Mouse (Mus musculus) liver (tissue): ENCODE data around the gene Lsm12.

ENCODE experiments used
- DNase-seq: peaks from one replicate; pipeline ENCODE4 v3.0.0-alpha.2; 2020; ENCODE audit warnings: mixed read lengths

The Lsm12 gene

GRCm38 (mm10) chr11:102216056-102216885 lies 31.2 kb upstream of the Lsm12 start:
- DNase-seq: no peak

GRCm38 (mm10) chr11:102215511-102215910 lies 30.4 kb upstream of the Lsm12 start:
- no peak for DNase-seq

GRCm38 (mm10) chr11:102214430-102215156 lies 29.5 kb upstream of the Lsm12 start:
- no peak for DNase-seq

- no peak for DNase-seq
These were observed 26.8 kb upstream of the Lsm12 start for GRCm38 (mm10) chr11:102211936-102212341.

- DNase-seq: no peak
These were observed 25.9 kb upstream of the Lsm12 start for GRCm38 (mm10) chr11:102211011-102211410.

- no peak for DNase-seq
These were observed 25.1 kb upstream of the Lsm12 start for GRCm38 (mm10) chr11:102210185-102210584.

- DNase-seq: no peak
These were observed 24.6 kb upstream of the Lsm12 start for GRCm38 (mm10) chr11:102209742-102210141.

GRCm38 (mm10) chr11:102208846-102209245 lies 23.8 kb upstream of the Lsm12 start:
- DNase-seq: no peak

GRCm38 (mm10) chr11:102207825-102208777 lies 23.0 kb upstream of the Lsm12 start:
- no peak for DNase-seq

GRCm38 (mm10) chr11:102206481-102206880 lies 21.4 kb upstream of the Lsm12 start:
- DNase-seq: no peak

- DNase-seq: no peak
These were observed 16.3 kb upstream of the Lsm12 start for GRCm38 (mm10) chr11:102201408-102201821.

GRCm38 (mm10) chr11:102199856-102200255 lies 14.8 kb upstream of the Lsm12 start:
- DNase-seq: no peak

- DNase-seq: no peak
These were observed 13.1 kb upstream of the Lsm12 start for GRCm38 (mm10) chr11:102198245-102198644.

- DNase-seq: peak; percentile 58
These were observed 11.1 kb upstream of the Lsm12 start for GRCm38 (mm10) chr11:102196018-102196797.

- no peak for DNase-seq
These were observed 8.8 kb upstream of the Lsm12 start for GRCm38 (mm10) chr11:102193657-102194440.

- DNase-seq: no peak
These were observed 5.8 kb upstream of the Lsm12 start for GRCm38 (mm10) chr11:102190848-102191247.

GRCm38 (mm10) chr11:102189461-102190436 lies 4.7 kb upstream of the Lsm12 start, which contains the start of gene G6pc3:
Gene G6pc3 (plus strand): TSS chr11:102189620.
- peak; percentile 81 for DNase-seq

GRCm38 (mm10) chr11:102188980-102189379 lies 3.9 kb upstream of the Lsm12 start:
- DNase-seq: no peak

- no peak for DNase-seq
These were observed 1.1 kb upstream of the Lsm12 start for GRCm38 (mm10) chr11:102186235-102186634.

- no peak for DNase-seq
These were observed 581 bp upstream of the Lsm12 start for GRCm38 (mm10) chr11:102185677-102186076.
